Mouse (Mus musculus): ENCODE results near the gene Sfxn2. TPM values are rescaled to one million over a fixed set of nuclear protein-coding genes. Genes with fewer than 3 reads are reported as not detected.

Gene Sfxn2
- polyA plus RNA-seq, 1 experiment from 2014 or later, result 9.4 TPM

- H3K27me3 ChIP-seq (ENCODE audit: control insufficient read depth, insufficient read depth, low read length), result no peaks in the 10 kb centered on the region
- no peak for TF ChIP-seq CTCF (IDR thresholded peaks at IDR 0.05; ENCODE audit: low read depth)
- no peak for TF ChIP-seq EP300 (optimal IDR thresholded peaks at IDR 0.05)
- DNase-seq (ENCODE audit: low spot score) (peak; percentile 52), ATAC-seq (ENCODE audit: low FRiP score, low TSS enrichment) (peak; percentile 53; the same call in 1 of the 2 replicates)
- peaks cover 17% of the 10 kb centered on the region for H3K4me1 ChIP-seq (replicated peaks; ENCODE audit: control insufficient read depth, insufficient read depth)
- peak overlapping the region; percentile 59 for H3K9ac ChIP-seq (ENCODE audit: low read length)
- H3K36me3 ChIP-seq (ENCODE audit: control insufficient read depth, insufficient read depth, low read length), result no peaks in the 10 kb centered on the region
- H3K4me3 ChIP-seq (ENCODE audit: low read depth, low read length), result peak overlapping the region; percentile 35
- H3K27ac ChIP-seq (replicated peaks), result peak overlapping the region; percentile 89
- no peaks in the 10 kb centered on the region for H3K9me3 ChIP-seq (ENCODE audit: control insufficient read depth, low read length)
- peak overlapping the region; percentile 59 for H3K4me2 ChIP-seq (replicated peaks; ENCODE audit: low read depth)
- WGBS, result 5% methylated on average over 16 of the region's 16 CpGs
Measured at GRCm38 (mm10) chr19:46623194-46623667, 50.1 kb downstream of the Sfxn2 start.

- Histone ChIP-seq H3K4me1 (replicated peaks; ENCODE audit: control insufficient read depth, insufficient read depth) (peaks cover 17% of the 10 kb centered on the region), H3K9me3 (ENCODE audit: control insufficient read depth, low read length) (no peaks in the 10 kb centered on the region), H3K9ac (ENCODE audit: low read length) (peak overlapping the region; percentile 59), H3K27ac (replicated peaks) (peak overlapping the region; percentile 89), H3K27me3 (ENCODE audit: control insufficient read depth, insufficient read depth, low read length) (no peaks in the 10 kb centered on the region), H3K4me2 (replicated peaks; ENCODE audit: low read depth) (peak overlapping the region; percentile 59), H3K4me3 (ENCODE audit: low read depth, low read length) (peak overlapping the region; percentile 35), H3K36me3 (ENCODE audit: control insufficient read depth, insufficient read depth, low read length) (no peaks in the 10 kb centered on the region)
- WGBS, result 31% methylated on average over 19 of the region's 19 CpGs
- DNase-seq (ENCODE audit: low spot score), result no peak
- TF ChIP-seq EP300 (optimal IDR thresholded peaks at IDR 0.05) (no peak), CTCF (IDR thresholded peaks at IDR 0.05; ENCODE audit: low read depth) (no peak)
- ATAC-seq (ENCODE audit: low FRiP score, low TSS enrichment), result 0 out of 2 replicates have a peak, but pooled peaks have one; percentile 13
Measured at GRCm38 (mm10) chr19:46623790-46624772, 50.9 kb downstream of the Sfxn2 start.

- no peak for DNase-seq (ENCODE audit: low spot score)
- no peak for ATAC-seq (ENCODE audit: low FRiP score, low TSS enrichment)
- Histone ChIP-seq H3K9me3 (ENCODE audit: control insufficient read depth, low read length) (no peaks in the 10 kb centered on the region), H3K27ac (replicated peaks) (no peak overlapping the region), H3K4me3 (ENCODE audit: low read depth, low read length) (no peak overlapping the region), H3K27me3 (ENCODE audit: control insufficient read depth, insufficient read depth, low read length) (no peaks in the 10 kb centered on the region), H3K4me1 (replicated peaks; ENCODE audit: control insufficient read depth, insufficient read depth) (peaks cover 13% of the 10 kb centered on the region), H3K9ac (ENCODE audit: low read length) (no peak overlapping the region), H3K4me2 (replicated peaks; ENCODE audit: low read depth) (peak overlapping the region; percentile 59; the same call in 1 of the 2 replicates), H3K36me3 (ENCODE audit: control insufficient read depth, insufficient read depth, low read length) (no peaks in the 10 kb centered on the region)
- TF ChIP-seq CTCF (IDR thresholded peaks at IDR 0.05; ENCODE audit: low read depth), result no peak
- TF ChIP-seq EP300 (optimal IDR thresholded peaks at IDR 0.05), result no peak
- WGBS, result 93% methylated on average over 12 of the region's 12 CpGs
Measured at GRCm38 (mm10) chr19:46625015-46625414, 51.9 kb downstream of the Sfxn2 start.

GRCm38 (mm10) chr19:46625519-46625918 lies 52.4 kb downstream of the Sfxn2 start:
- Histone ChIP-seq H3K27ac (replicated peaks) (no peak overlapping the region), H3K36me3 (ENCODE audit: control insufficient read depth, insufficient read depth, low read length) (no peaks in the 10 kb centered on the region), H3K4me3 (ENCODE audit: low read depth, low read length) (no peak overlapping the region), H3K9ac (ENCODE audit: low read length) (no peak overlapping the region), H3K4me2 (replicated peaks; ENCODE audit: low read depth) (no peak overlapping the region), H3K4me1 (replicated peaks; ENCODE audit: control insufficient read depth, insufficient read depth) (peaks cover 12% of the 10 kb centered on the region), H3K27me3 (ENCODE audit: control insufficient read depth, insufficient read depth, low read length) (no peaks in the 10 kb centered on the region), H3K9me3 (ENCODE audit: control insufficient read depth, low read length) (no peaks in the 10 kb centered on the region)
- 57% methylated on average over 10 of the region's 10 CpGs for WGBS
- ATAC-seq (ENCODE audit: low FRiP score, low TSS enrichment) (no peak), DNase-seq (ENCODE audit: low spot score) (no peak)
- no peak for TF ChIP-seq EP300 (optimal IDR thresholded peaks at IDR 0.05)
- no peak for TF ChIP-seq CTCF (IDR thresholded peaks at IDR 0.05; ENCODE audit: low read depth)

GRCm38 (mm10) chr19:46628403-46628802 lies 55.2 kb downstream of the Sfxn2 start:
- Histone ChIP-seq H3K27me3 (ENCODE audit: control insufficient read depth, insufficient read depth, low read length) (no peaks in the 10 kb centered on the region), H3K9ac (ENCODE audit: low read length) (no peak overlapping the region), H3K36me3 (ENCODE audit: control insufficient read depth, insufficient read depth, low read length) (no peaks in the 10 kb centered on the region), H3K27ac (replicated peaks) (0 out of 2 replicates have a peak overlapping the region, but pooled peaks have one; percentile 4), H3K4me3 (ENCODE audit: low read depth, low read length) (no peak overlapping the region), H3K4me1 (replicated peaks; ENCODE audit: control insufficient read depth, insufficient read depth) (no peaks in the 10 kb centered on the region), H3K9me3 (ENCODE audit: control insufficient read depth, low read length) (no peaks in the 10 kb centered on the region), H3K4me2 (replicated peaks; ENCODE audit: low read depth) (no peak overlapping the region)
- ATAC-seq (ENCODE audit: low FRiP score, low TSS enrichment), result no peak
- no peak for TF ChIP-seq EP300 (optimal IDR thresholded peaks at IDR 0.05)
- 45% methylated on average over 10 of the region's 10 CpGs for WGBS
- DNase-seq (ENCODE audit: low spot score), result no peak

GRCm38 (mm10) chr19:46629807-46630206 lies 56.6 kb downstream of the Sfxn2 start:
- Histone ChIP-seq H3K9me3 (ENCODE audit: control insufficient read depth, low read length) (no peaks in the 10 kb centered on the region), H3K4me1 (replicated peaks; ENCODE audit: control insufficient read depth, insufficient read depth) (no peaks in the 10 kb centered on the region), H3K27me3 (ENCODE audit: control insufficient read depth, insufficient read depth, low read length) (no peaks in the 10 kb centered on the region), H3K27ac (replicated peaks) (no peak overlapping the region), H3K9ac (ENCODE audit: low read length) (no peak overlapping the region), H3K4me2 (replicated peaks; ENCODE audit: low read depth) (no peak overlapping the region), H3K4me3 (ENCODE audit: low read depth, low read length) (no peak overlapping the region), H3K36me3 (ENCODE audit: control insufficient read depth, insufficient read depth, low read length) (no peaks in the 10 kb centered on the region)
- 74% methylated on average over 9 of the region's 9 CpGs for WGBS
- no peak for DNase-seq (ENCODE audit: low spot score)
- no peak for ATAC-seq (ENCODE audit: low FRiP score, low TSS enrichment)
- no peak for TF ChIP-seq EP300 (optimal IDR thresholded peaks at IDR 0.05)
- no peak for TF ChIP-seq CTCF (IDR thresholded peaks at IDR 0.05; ENCODE audit: low read depth)

All from stomach, postnatal 0 days (tissue).